In genomic region chr16:22261563-22261962, GRCm38 (mm10) we compare ENCODE assay signal across 18 mouse cellular contexts. TPM values are rescaled to one million over a fixed set of nuclear protein-coding genes. Genes with fewer than 3 reads are reported as not detected.
A peak's percentile ranks its signal among the peaks of the same experiment; 100 is the strongest.
DNase-seq lines count a peak whose midpoint lies in the region; ATAC-seq and TF ChIP-seq lines count a peak whose summit lies in the region.
"Had no signal": no experiment of that assay in that cellular context is flagged by ENCODE, and none has a peak within 500 bp of the region (broad histone marks: within the 10 kb centered on the region; RNA-seq: fewer than 3 reads in every experiment).

No protein-coding gene starts in this region.

- no peaks in the 10 kb centered on the region for H3K27me3 ChIP-seq in lung, embryonic 15.5 days
- H3K27me3 ChIP-seq in MEL (ENCODE audit: control insufficient read depth in 1 of 2, insufficient read depth in 2 of 2, low read length in 2 of 2): no peaks in the 10 kb centered on the region
- no peaks in the 10 kb centered on the region for H3K27me3 ChIP-seq in liver, postnatal 0 days (ENCODE audit: insufficient read depth, low read length)
- H3K27me3 ChIP-seq: forebrain, embryonic 15.5 days; hindbrain, embryonic 13.5 days had no signal

- TF ChIP-seq CTCF in gastrocnemius, adult 2 months (IDR thresholded peaks at IDR 0.05): no peak
- TF ChIP-seq CTCF in MEL (IDR thresholded peaks at IDR 0.05 in 2 of 3, conservative IDR thresholded peaks at IDR 0.05 in 1 of 3; ENCODE audit: control insufficient read depth in 1 of 3, insufficient read depth in 1 of 3, low read depth in 2 of 3, low read length in 3 of 3, poor library complexity in 1 of 3, severe bottlenecking in 1 of 3): no peak
- no peak for TF ChIP-seq CTCF in liver, postnatal 0 days (IDR thresholded peaks at IDR 0.05; ENCODE audit: low read depth)

- intact Hi-C loops in gastrocnemius, adult 2 months (cut with DNase I): loop anchor here (5.0 to 10.0 kb wide), 3 partner anchors 139 to 863 kb away; partner anchors contain the start of genes Rfc4 and Senp2
- intact Hi-C loops in gastrocnemius, postnatal 14 days (cut with DNase I; ENCODE audit: low total_unique reads): no loop called here

- WGBS in lung, embryonic 15.5 days: 66% methylated on average over 2 of the region's 2 CpGs
- WGBS in liver, postnatal 0 days (ENCODE audit: insufficient replicate concordance): 72% methylated on average over 2 of the region's 2 CpGs

- no peak for TF ChIP-seq RAD21 in MEL (IDR thresholded peaks at IDR 0.05; ENCODE audit: low read depth, low read length)

- ATAC-seq in lung, embryonic 15.5 days (ENCODE audit: borderline replicate concordance, extremely low read depth, low FRiP score, low TSS enrichment): no peak
- no peak for ATAC-seq in liver, postnatal 0 days
- ATAC-seq: forebrain, embryonic 15.5 days had no signal

- no peak overlapping the region for H3K9ac ChIP-seq in lung, embryonic 15.5 days
- peak overlapping the region; percentile 51; the same call in 1 of the 2 replicates for H3K9ac ChIP-seq in MEL (ENCODE audit: control insufficient read depth, low read depth, low read length, poor library complexity, severe bottlenecking)
- no peak overlapping the region for H3K9ac ChIP-seq in liver, postnatal 0 days (replicated peaks)
- H3K9ac ChIP-seq: forebrain, embryonic 15.5 days; hindbrain, embryonic 13.5 days had no signal

- TF ChIP-seq POLR2A in MEL (IDR thresholded peaks at IDR 0.05; ENCODE audit: control insufficient read depth in 1 of 2, insufficient read depth in 1 of 2, low read depth in 1 of 2, low read length in 2 of 2, poor library complexity in 1 of 2): no peak

- peak overlapping the region; percentile 24 for H3K4me2 ChIP-seq in lung, embryonic 15.5 days
- peak overlapping the region; percentile 76 for H3K4me2 ChIP-seq in liver, postnatal 0 days (ENCODE audit: low read depth, low read length)
- H3K4me2 ChIP-seq: hindbrain, embryonic 13.5 days had no signal

- no peak for DNase-seq in gastrocnemius, adult 2 months
- DNase-seq in gastrocnemius, postnatal 14 days: no peak
- DNase-seq in lung, postnatal 14 days: no peak
- DNase-seq in MEL (ENCODE audit: low read depth, low spot score): no peak
- no peak for DNase-seq in liver, postnatal 0 days
- no peak for DNase-seq in adrenal gland, adult 18-20 months (ENCODE audit: low spot score in 2 of 2)
- DNase-seq in gastrocnemius, adult 18-20 months (ENCODE audit: low spot score): no peak
- DNase-seq: cerebellum, postnatal 14 days; heart, adult 18-20 months; kidney, adult 2 months; kidney, postnatal 25 days; layer of hippocampus, adult 9-11 months; lung, adult 2 months; right cerebral cortex, postnatal 25 days; thymus, postnatal 25 days had no signal

- H3K4me1 ChIP-seq in lung, embryonic 15.5 days: peaks cover 38% of the 10 kb centered on the region
- peaks cover 5 to 14% of the 10 kb centered on the region in 2 experiments; a peak in 3 of 4 replicates for H3K4me1 ChIP-seq in MEL (ENCODE audit: control insufficient read depth in 1 of 2, insufficient read depth in 2 of 2, low read length in 2 of 2)
- H3K4me1 ChIP-seq in liver, postnatal 0 days (ENCODE audit: insufficient read depth): peaks cover 35% of the 10 kb centered on the region

- peak overlapping the region; percentile 33; the same call in 1 of the 2 replicates for H3K4me3 ChIP-seq in gastrocnemius, adult 2 months
- H3K4me3 ChIP-seq in lung, embryonic 15.5 days: no peak overlapping the region
- H3K4me3 ChIP-seq in MEL (ENCODE audit: control insufficient read depth in 1 of 2, insufficient read depth in 1 of 2, low read depth in 2 of 2, low read length in 2 of 2): peak overlapping the region in 1 of 2 experiments; percentile 44; a peak in 2 of 4 replicates
- 0 out of 2 replicates have a peak overlapping the region, but pooled peaks have one; percentile 100 for H3K4me3 ChIP-seq in liver, postnatal 0 days (ENCODE audit: low read depth, low read length)
- H3K4me3 ChIP-seq: forebrain, embryonic 15.5 days; hindbrain, embryonic 13.5 days had no signal

- no peak overlapping the region; the same call in 1 of the 2 replicates for H3K27ac ChIP-seq in gastrocnemius, adult 2 months
- H3K27ac ChIP-seq in lung, embryonic 15.5 days: no peak overlapping the region
- no peak overlapping the region for H3K27ac ChIP-seq in MEL (ENCODE audit: control insufficient read depth, low read depth, low read length)
- H3K27ac ChIP-seq in liver, postnatal 0 days (ENCODE audit: low read depth): no peak overlapping the region
- H3K27ac ChIP-seq: forebrain, embryonic 15.5 days; hindbrain, embryonic 13.5 days had no signal

- TF ChIP-seq EP300 in MEL (IDR thresholded peaks at IDR 0.05; ENCODE audit: low read depth in 1 of 2, low read length in 2 of 2): no peak
- TF ChIP-seq EP300 in liver, postnatal 0 days (IDR thresholded peaks at IDR 0.05; ENCODE audit: low read depth): no peak

- H3K79me2 ChIP-seq in MEL (ENCODE audit: control insufficient read depth, insufficient read depth, low read length, poor library complexity): peaks cover 69% of the 10 kb centered on the region

- no peaks in the 10 kb centered on the region for H3K36me3 ChIP-seq in lung, embryonic 15.5 days
- H3K36me3 ChIP-seq in MEL (ENCODE audit: control insufficient read depth in 1 of 2, insufficient read depth in 2 of 2, low read length in 2 of 2): peaks cover 35 to 38% of the 10 kb centered on the region in 2 experiments
- H3K36me3 ChIP-seq in liver, postnatal 0 days (replicated peaks; ENCODE audit: insufficient read depth, low read length): peaks cover 8% of the 10 kb centered on the region; the same call in 1 of the 2 replicates
- H3K36me3 ChIP-seq: forebrain, embryonic 15.5 days; hindbrain, embryonic 13.5 days had no signal

- no peaks in the 10 kb centered on the region for H3K9me3 ChIP-seq in lung, embryonic 15.5 days
- no peaks in the 10 kb centered on the region for H3K9me3 ChIP-seq in MEL (replicated peaks; ENCODE audit: insufficient read depth, low read length)
- no peaks in the 10 kb centered on the region for H3K9me3 ChIP-seq in liver, postnatal 0 days (ENCODE audit: low read length)
- H3K9me3 ChIP-seq: forebrain, embryonic 15.5 days; hindbrain, embryonic 13.5 days had no signal

TF ChIP-seq in MEL, 35 proteins besides CTCF, POLR2A, EP300 and RAD21:
- no peak for TF ChIP-seq POLR2AphosphoS5 (IDR thresholded peaks at IDR 0.05; ENCODE audit: borderline replicate concordance, low read depth, low read length)
- no peak for TF ChIP-seq MEF2A (IDR thresholded peaks at IDR 0.05; ENCODE audit: extremely low read depth, insufficient replicate concordance, low read depth, low read length, poor library complexity, severe bottlenecking)
- TF ChIP-seq MYB (IDR thresholded peaks at IDR 0.05; ENCODE audit: low read depth, low read length): no peak
- TF ChIP-seq MAFK (IDR thresholded peaks at IDR 0.05; ENCODE audit: borderline replicate concordance, low read depth, low read length): no peak
- peak; percentile 54 for TF ChIP-seq ZNF384 (IDR thresholded peaks at IDR 0.05; ENCODE audit: low read depth, low read length)

RNA-seq across cellular contexts. Expression of gene Tra2b, which starts 4.2 kb away (rescaled TPM):
- 10 to 100 TPM; 34.7 to 36.8 TPM for total RNA-seq in gastrocnemius, adult 2 months (2021)
- 10 to 100 TPM; 37.5 to 38.4 TPM for total RNA-seq in gastrocnemius, postnatal 14 days (2021)
- 421 and 424 TPM in 2 replicates for polyA plus RNA-seq in lung, embryonic 15.5 days (2015; fragmentation: Nextera tagmentation; extraction: Ambion mirVana)
- 263 and 275 TPM in 2 replicates for total RNA-seq in MEL (2012; rRNA removed)
- 100 to 1,000 TPM; 154 to 286 TPM for polyA plus RNA-seq in MEL (2012; ENCODE audit: insufficient read depth in 1 of 2, insufficient read length in 2 of 2, low read depth in 1 of 2, low replicate concordance in 2 of 2, missing spikeins in 1 of 2)
- polyA plus RNA-seq in liver, postnatal 0 days (2015; fragmentation: Nextera tagmentation; extraction: Ambion mirVana): 85.8 and 99.5 TPM in 2 replicates
- total RNA-seq in adrenal gland, adult 18-20 months (2021): 100 to 1,000 TPM; 107 to 116 TPM
- 10 to 100 TPM; 30.2 to 32.3 TPM for total RNA-seq in gastrocnemius, adult 18-20 months (2021)
